Mouse (Mus musculus): Measurements from ENCODE around the gene Gm266. TPM values are rescaled to one million over a fixed set of nuclear protein-coding genes. Genes with fewer than 3 reads are reported as not detected.

The Gm266 gene
- polyA plus RNA-seq, 1 experiment from 2014 or later: 13.7 TPM

DNA sequence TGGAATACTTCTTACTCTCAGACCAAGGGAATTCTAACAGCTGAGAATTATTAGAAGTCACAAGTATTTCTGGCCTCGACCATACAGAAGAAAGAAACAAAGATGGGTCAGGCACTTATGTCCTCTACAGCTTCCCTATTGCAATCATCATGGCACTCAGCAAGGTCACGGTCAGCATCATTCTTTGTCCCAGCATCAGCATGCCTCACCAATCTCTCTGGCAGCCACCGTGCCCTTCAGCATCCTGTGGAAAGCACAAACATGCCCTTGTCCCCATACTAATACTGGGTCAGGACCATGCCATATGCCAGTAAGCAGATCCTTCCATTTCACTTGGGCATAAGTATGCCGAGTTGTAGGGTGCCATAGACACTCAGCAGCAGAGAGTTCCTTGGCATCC lies 9.3 kb upstream of the Gm266 start:
- no peaks in the 10 kb centered on the region for H3K4me1 ChIP-seq
- H3K27ac ChIP-seq: no peak overlapping the region
- DNase-seq (ENCODE audit: low spot score): no peak
- H3K4me3 ChIP-seq: no peak overlapping the region
- 77% methylated on average over 4 of the region's 4 CpGs for WGBS
- H3K27me3 ChIP-seq (ENCODE audit: low read depth, poor library complexity, severe bottlenecking): peaks cover 5% of the 10 kb centered on the region; the same call in 1 of the 2 replicates
- H3K9me3 ChIP-seq (replicated peaks): no peaks in the 10 kb centered on the region
- no peaks in the 10 kb centered on the region for H3K36me3 ChIP-seq

DNA sequence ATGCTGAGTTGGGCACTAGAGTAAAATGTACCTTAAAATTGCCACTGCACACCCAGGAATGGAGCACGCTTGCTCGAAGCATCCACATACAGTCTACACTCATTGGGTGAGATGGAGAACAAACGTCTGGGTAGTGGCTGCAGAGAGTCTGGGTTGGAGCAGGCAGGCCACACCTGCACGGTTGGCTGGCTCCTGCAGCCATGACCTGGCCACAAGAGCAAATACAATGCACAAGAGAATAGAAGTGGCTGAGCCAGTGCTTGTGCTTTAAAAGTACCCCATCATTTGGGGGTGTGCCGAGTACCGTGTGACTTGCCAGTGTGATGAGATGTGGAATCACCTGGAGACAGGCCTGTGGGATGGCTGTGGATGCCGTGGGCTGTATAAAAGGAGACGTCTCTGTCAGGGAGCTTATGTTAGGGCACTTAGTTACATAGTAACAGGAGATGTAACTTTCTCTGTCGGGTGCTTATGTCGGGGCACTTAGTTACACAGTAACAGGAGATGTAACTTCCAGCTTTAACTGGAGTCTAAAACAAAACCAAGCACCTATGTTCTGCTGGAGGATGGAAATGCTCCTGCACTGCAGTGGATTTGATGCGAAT lies 3.7 kb upstream of the Gm266 start:
- Histone ChIP-seq H3K27me3 (ENCODE audit: low read depth, poor library complexity, severe bottlenecking) (peaks cover 56% of the 10 kb centered on the region), H3K9me3 (replicated peaks) (no peaks in the 10 kb centered on the region), H3K4me3 (no peak overlapping the region), H3K27ac (no peak overlapping the region), H3K4me1 (peaks cover 35% of the 10 kb centered on the region), H3K36me3 (no peaks in the 10 kb centered on the region)
- WGBS: 80% methylated on average over 11 of the region's 11 CpGs
- DNase-seq (ENCODE audit: low spot score): no peak

DNA sequence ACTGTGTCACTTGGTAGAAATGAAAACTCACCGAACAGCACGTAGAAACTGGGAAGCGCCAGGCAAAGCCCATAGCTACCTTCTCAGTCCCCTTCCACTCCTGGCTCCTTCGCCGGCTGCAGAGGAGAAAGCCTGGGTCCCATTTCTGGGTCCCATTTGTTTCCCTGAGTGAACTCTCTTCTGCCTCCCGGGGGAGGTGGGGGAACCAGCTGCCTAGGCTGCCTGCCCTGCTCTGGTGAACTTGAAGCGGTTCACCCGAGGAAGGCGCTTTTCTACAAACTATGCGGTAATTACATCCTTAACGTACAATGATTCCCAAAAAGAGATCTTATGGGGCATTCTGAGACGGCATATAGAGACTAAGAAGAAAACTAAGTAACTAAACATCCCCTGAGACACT lies 832 bp upstream of the Gm266 start:
- no peaks in the 10 kb centered on the region for H3K9me3 ChIP-seq (replicated peaks)
- H3K27ac ChIP-seq: peak overlapping the region; percentile 87
- peaks cover 78% of the 10 kb centered on the region for H3K27me3 ChIP-seq (ENCODE audit: low read depth, poor library complexity, severe bottlenecking)
- no peaks in the 10 kb centered on the region for H3K36me3 ChIP-seq
- peaks cover 36% of the 10 kb centered on the region for H3K4me1 ChIP-seq
- H3K4me3 ChIP-seq: peak overlapping the region; percentile 65
- 5% methylated on average over 12 of the region's 12 CpGs for WGBS
- DNase-seq (ENCODE audit: low spot score): peak; percentile 65

DNA sequence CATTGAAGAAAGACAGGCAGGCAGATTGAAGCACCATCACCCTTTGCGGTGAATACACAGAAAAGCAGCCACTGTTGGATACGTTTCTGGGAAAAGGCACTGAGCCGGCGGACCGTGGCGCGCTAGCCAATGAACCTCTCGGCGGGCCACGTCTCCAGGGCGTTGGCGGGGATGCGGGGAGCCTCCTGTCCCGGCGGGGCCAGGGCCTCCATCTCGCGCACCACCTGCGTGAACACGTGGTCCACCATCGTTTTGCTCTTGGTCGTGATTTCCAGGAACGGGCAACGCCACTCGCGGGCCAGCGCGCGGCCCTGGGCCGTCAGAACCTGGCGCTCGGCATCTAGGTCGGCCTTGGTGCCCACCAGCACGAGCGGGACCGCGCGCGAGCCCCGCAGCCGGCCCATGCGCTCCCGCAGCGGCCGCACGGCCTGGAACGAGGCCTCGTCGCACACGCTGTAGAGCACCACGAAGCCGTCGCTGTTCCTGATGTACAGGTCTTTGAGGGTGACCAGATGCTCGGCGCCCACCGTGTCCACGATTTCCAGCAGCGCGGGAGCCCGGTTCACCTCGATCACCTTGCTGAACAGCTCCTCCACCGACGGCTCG lies 474 bp downstream of the Gm266 start:
- H3K4me1 ChIP-seq: peaks cover 40% of the 10 kb centered on the region
- H3K27me3 ChIP-seq (ENCODE audit: low read depth, poor library complexity, severe bottlenecking): peaks cover 85% of the 10 kb centered on the region
- DNase-seq (ENCODE audit: low spot score): no peak
- peak overlapping the region; percentile 87 for H3K27ac ChIP-seq
- H3K9me3 ChIP-seq (replicated peaks): no peaks in the 10 kb centered on the region
- no peaks in the 10 kb centered on the region for H3K36me3 ChIP-seq
- under 1% methylated on average over 63 of the region's 63 CpGs for WGBS
- peak overlapping the region; percentile 65 for H3K4me3 ChIP-seq

DNA sequence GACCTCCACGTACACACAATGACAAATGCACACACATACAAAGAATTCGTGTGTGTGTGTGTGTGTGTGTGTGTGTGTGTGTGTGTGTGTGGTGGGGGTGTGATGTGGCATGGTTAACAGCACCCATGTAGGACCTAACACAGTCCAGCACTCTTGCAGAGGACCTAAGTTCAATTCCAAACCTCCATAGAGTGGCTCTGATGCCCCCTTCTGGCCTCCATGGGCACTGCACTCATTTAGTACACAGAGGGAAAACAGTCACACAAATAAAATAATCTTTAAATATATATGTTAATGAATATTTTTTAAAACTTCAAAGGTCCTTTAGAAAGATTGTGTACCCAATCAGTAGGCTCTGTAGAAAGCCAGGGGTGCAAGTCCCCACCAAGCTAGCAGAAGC lies 5.7 kb downstream of the Gm266 start:
- Histone ChIP-seq H3K4me3 (no peak overlapping the region), H3K4me1 (peaks cover 15% of the 10 kb centered on the region), H3K36me3 (no peaks in the 10 kb centered on the region), H3K27me3 (ENCODE audit: low read depth, poor library complexity, severe bottlenecking) (peaks cover 37% of the 10 kb centered on the region), H3K27ac (no peak overlapping the region), H3K9me3 (replicated peaks) (no peaks in the 10 kb centered on the region)
- 60% methylated on average over 2 of the region's 2 CpGs for WGBS
- DNase-seq (ENCODE audit: low spot score): no peak

DNA sequence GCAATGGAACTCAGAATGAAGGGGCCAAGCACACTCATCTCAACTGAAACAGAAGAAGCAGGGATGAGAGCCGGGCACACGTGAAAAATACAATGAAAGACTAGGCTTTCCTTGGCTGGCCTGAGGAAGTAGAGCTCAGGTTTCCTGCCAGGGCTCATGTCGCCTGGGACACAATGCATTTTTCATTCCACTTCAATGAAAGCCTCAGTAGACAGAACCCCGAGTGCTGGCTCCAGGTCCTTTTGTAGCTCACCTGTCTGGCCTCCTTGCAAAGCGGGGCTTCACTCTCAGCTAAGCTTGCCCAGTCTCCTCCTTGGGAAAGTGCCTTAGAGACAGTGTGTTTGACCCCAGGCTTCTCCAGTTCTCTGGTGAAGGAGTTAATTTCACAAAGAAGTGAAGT lies 6.7 kb downstream of the Gm266 start:
- no peak overlapping the region for H3K27ac ChIP-seq
- H3K4me1 ChIP-seq: peaks cover 18% of the 10 kb centered on the region
- DNase-seq (ENCODE audit: low spot score): no peak
- no peaks in the 10 kb centered on the region for H3K36me3 ChIP-seq
- H3K27me3 ChIP-seq (ENCODE audit: low read depth, poor library complexity, severe bottlenecking): peaks cover 29% of the 10 kb centered on the region
- no peak overlapping the region for H3K4me3 ChIP-seq
- no peaks in the 10 kb centered on the region for H3K9me3 ChIP-seq (replicated peaks)
- WGBS: 63% methylated on average over 5 of the region's 5 CpGs

DNA sequence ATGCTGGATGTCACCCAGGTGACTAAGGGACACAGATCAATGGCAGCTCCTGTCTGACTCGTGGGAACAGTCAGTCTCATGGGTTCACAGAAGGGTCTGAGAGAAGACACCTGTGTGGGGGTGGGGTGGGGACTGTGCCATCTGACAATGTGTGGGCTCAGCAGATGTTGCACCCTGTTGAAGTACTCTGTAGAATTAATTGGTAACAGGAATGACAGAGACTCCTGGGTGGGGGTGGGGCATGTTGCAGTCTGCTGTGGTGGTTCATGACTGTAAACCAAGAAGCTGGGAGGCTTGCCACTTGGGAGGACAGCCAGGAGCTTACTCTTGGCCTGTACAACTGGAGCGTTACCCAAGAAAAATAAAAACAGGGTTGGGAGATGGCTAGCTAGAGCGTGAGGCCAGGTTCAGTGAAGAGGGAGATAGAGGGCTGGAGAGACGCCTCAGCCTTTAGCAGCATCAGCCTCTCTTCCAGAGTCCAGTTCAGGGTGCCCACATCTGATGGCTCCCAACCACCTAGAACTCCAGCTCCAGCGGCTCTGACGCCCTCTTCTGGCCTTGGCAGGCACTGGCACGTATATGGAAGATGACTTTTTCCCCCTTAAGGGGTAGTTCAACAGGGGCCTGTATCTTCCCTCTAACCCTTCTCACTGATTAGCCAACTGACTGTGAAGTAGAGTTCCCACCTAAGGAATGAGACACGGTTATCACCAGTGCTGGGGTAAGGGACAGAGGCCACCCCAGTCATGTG lies 10.6 kb downstream of the Gm266 start:
- DNase-seq (ENCODE audit: low spot score): no peak
- 0 out of 2 replicates have a peak, but pooled peaks cover 4% of the 10 kb centered on the region for H3K27me3 ChIP-seq (ENCODE audit: low read depth, poor library complexity, severe bottlenecking)
- H3K9me3 ChIP-seq (replicated peaks): no peaks in the 10 kb centered on the region
- no peaks in the 10 kb centered on the region for H3K36me3 ChIP-seq
- 62% methylated on average over 8 of the region's 8 CpGs for WGBS
- peaks cover 13% of the 10 kb centered on the region for H3K4me1 ChIP-seq
- H3K4me3 ChIP-seq: no peak overlapping the region
- H3K27ac ChIP-seq: no peak overlapping the region

DNA sequence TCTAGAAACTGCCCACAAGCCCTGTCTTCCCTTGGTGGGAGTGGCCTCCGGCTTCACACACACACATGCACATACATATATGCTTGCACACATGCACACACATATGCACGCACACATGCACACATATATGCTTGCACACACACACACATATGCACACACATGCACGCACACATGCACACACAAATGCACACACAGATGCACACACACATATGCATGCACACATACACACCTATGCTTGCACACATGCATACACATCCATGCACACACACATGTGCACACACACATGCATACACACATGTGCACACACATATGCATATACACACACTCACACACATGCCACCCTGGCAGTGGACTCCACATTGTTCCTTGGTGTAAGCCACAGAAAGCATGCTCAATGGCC lies 11.2 kb downstream of the Gm266 start:
- no peak for DNase-seq (ENCODE audit: low spot score)
- Histone ChIP-seq H3K36me3 (no peaks in the 10 kb centered on the region), H3K27me3 (ENCODE audit: low read depth, poor library complexity, severe bottlenecking) (peaks cover 5% of the 10 kb centered on the region), H3K9me3 (replicated peaks) (no peaks in the 10 kb centered on the region), H3K4me1 (peaks cover 13% of the 10 kb centered on the region), H3K27ac (no peak overlapping the region), H3K4me3 (no peak overlapping the region)
- 92% methylated on average over 3 of the region's 3 CpGs for WGBS

DNA sequence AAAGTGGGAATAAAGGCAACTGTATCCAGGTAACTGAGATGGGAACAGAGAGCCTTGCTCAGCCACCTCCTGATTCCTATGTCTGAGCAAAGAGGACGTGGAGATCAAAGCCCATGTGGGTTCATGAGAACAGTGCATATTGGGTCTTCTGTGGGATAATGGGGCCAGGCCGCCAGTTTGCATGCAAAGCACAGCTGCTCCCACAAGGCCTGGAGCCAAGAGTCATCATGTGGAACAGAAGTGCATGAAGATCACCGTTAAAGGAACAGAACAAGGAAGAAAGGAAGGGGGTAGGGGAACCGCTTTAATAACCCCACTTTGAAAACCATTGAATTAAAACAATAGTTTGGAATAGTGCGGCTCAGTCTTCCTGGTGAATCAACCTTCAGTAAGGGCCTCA lies 12.7 kb downstream of the Gm266 start:
- no peaks in the 10 kb centered on the region for H3K36me3 ChIP-seq
- no peaks in the 10 kb centered on the region for H3K9me3 ChIP-seq (replicated peaks)
- peaks cover 17% of the 10 kb centered on the region for H3K27me3 ChIP-seq (ENCODE audit: low read depth, poor library complexity, severe bottlenecking)
- H3K27ac ChIP-seq: no peak overlapping the region
- no peak for DNase-seq (ENCODE audit: low spot score)
- peaks cover 10% of the 10 kb centered on the region for H3K4me1 ChIP-seq
- H3K4me3 ChIP-seq: no peak overlapping the region
- 77% methylated on average over 5 of the region's 5 CpGs for WGBS

DNA sequence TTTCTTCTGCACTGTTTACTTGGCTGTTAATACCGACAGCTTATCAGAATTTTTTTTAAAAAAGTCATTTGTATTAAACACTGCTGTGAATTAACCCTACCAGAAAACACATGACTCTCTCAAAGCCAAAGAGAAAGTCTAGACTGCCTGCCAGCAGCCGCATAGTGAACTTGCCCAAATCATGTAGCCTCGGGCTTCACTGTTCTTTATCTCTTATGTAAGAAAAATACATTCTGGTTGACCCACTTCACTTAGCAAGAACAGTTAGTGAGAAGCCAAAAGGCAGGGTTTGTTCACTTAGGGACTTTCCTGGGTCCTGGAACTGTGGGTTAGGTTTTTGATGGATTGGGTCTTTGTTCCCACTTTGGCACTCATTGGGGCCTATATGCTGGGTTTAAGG lies 13.9 kb downstream of the Gm266 start:
- Histone ChIP-seq H3K27me3 (ENCODE audit: low read depth, poor library complexity, severe bottlenecking) (peaks cover 17% of the 10 kb centered on the region), H3K27ac (no peak overlapping the region), H3K36me3 (no peaks in the 10 kb centered on the region), H3K4me1 (peaks cover 10% of the 10 kb centered on the region), H3K9me3 (replicated peaks) (no peaks in the 10 kb centered on the region), H3K4me3 (no peak overlapping the region)
- 83% methylated on average over 3 of the region's 3 CpGs for WGBS
- DNase-seq (ENCODE audit: low spot score): no peak

DNA sequence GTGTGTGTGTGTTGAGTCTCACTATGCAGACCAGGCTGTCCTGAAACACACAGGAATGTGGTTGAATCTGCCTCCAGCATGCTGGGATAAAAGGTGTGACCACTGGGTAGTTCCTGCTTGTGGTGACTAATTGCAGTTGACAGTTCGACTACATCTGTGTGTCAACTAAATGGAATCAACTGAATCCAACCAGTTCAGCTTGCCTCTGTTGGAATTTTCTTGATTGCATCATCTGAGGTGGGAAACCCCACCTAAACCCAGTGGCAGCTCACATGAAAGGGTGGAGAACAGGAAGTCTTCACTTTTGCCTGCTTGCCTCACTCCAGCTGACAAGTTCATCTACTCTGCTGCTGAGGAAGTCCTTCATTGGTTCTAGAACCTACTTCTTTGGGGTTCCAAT lies 14.5 kb downstream of the Gm266 start:
- H3K27me3 ChIP-seq (ENCODE audit: low read depth, poor library complexity, severe bottlenecking): peaks cover 20% of the 10 kb centered on the region
- DNase-seq (ENCODE audit: low spot score): no peak
- no peaks in the 10 kb centered on the region for H3K36me3 ChIP-seq
- H3K4me3 ChIP-seq: no peak overlapping the region
- H3K4me1 ChIP-seq: peaks cover 10% of the 10 kb centered on the region
- 72% methylated on average over 1 of the region's 1 CpGs for WGBS
- H3K9me3 ChIP-seq (replicated peaks): no peaks in the 10 kb centered on the region
- no peak overlapping the region for H3K27ac ChIP-seq

DNA sequence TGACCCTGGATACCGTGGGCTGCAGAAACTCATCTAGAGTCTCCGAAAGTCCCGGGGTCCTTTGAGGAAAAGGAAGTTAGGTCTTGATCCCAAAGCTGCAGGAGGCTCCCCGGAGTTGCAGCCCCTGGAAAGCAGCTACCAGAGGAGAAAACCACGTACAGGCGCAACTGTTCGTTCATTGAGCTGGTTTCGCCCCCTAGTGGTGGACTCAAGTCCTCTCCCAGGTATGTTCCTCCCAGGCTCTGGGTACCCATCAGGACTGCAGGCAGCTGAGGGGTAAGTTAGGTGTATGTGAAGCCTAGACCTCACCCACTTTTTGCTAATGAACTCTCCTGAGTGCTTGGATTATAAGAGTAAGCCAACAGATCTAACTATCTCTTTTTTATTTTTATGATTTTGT lies 16.1 kb downstream of the Gm266 start:
- Histone ChIP-seq H3K4me1 (peaks cover under 1% of the 10 kb centered on the region; the same call in 1 of the 2 replicates), H3K27ac (no peak overlapping the region), H3K36me3 (no peaks in the 10 kb centered on the region), H3K9me3 (replicated peaks) (no peaks in the 10 kb centered on the region), H3K4me3 (no peak overlapping the region), H3K27me3 (ENCODE audit: low read depth, poor library complexity, severe bottlenecking) (peaks cover 29% of the 10 kb centered on the region)
- DNase-seq (ENCODE audit: low spot score): peak; percentile 82
- WGBS: 9% methylated on average over 8 of the region's 8 CpGs

DNA sequence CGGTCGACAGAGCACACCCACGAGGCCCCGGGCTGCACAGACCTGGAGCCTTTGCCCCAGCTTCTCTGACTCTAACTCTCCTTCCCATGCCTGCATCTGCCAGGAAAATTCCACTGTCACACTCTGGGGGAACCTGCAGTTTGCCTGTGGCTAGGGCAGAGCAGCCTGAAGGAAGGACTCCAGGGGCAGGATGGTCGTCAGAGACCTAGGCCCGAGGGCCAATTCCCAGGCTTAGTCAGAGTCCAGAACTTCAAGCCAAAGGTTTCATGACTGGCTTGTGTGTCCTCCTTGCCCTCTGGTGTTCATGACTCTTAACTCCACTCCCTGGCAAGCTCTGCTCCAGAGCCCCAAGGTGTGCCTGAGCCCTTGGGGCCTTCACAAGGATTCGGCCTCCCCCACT lies 17.4 kb downstream of the Gm266 start:
- Histone ChIP-seq H3K4me1 (peaks cover 6% of the 10 kb centered on the region), H3K4me3 (no peak overlapping the region), H3K36me3 (no peaks in the 10 kb centered on the region), H3K27ac (no peak overlapping the region), H3K9me3 (replicated peaks) (no peaks in the 10 kb centered on the region), H3K27me3 (ENCODE audit: low read depth, poor library complexity, severe bottlenecking) (peaks cover 29% of the 10 kb centered on the region)
- no peak for DNase-seq (ENCODE audit: low spot score)
- 76% methylated on average over 7 of the region's 7 CpGs for WGBS

Measured in limb, embryonic 10.5 days (tissue).